Mouse (Mus musculus) hindbrain, embryonic 11.5 days (tissue): ENCODE data around the gene Pcgf3. TPM values are rescaled to one million over a fixed set of nuclear protein-coding genes. Genes with fewer than 3 reads are reported as not detected.

Experiments
- ATAC-seq: fragments of 200-750 bp; cut with Nextera tagmentation; 2 replicates; pipeline ENCODE4 v1.8.0; 2017; ENCODE audit warnings: mild to moderate bottlenecking, moderate TSS enrichment, moderate library complexity; ENCODE audit not compliant: low FRiP score
- DNase-seq: peaks from one replicate; pipeline ENCODE4 v3.0.0-alpha.2; 2015; ENCODE audit warnings: low spot score
- H3K27ac ChIP-seq: fragments of 300-500 bp; sonication (generic); 2 replicates; pipeline ENCODE4 v1.5.1; 2014; ENCODE audit warnings: mild to moderate bottlenecking, low read depth, low read length
- H3K27me3 ChIP-seq: fragments of 300-500 bp; sonication (generic); 2 replicates; pipeline ENCODE4 v1.6.1; 2014; ENCODE audit warnings: mild to moderate bottlenecking, low read length, moderate library complexity, mixed read lengths; ENCODE audit not compliant: control insufficient read depth, insufficient read depth
- H3K36me3 ChIP-seq: fragments of 300-500 bp; sonication (generic); 2 replicates; pipeline ENCODE4 v1.6.1; 2014; ENCODE audit warnings: mild to moderate bottlenecking, low read length, moderate library complexity, mixed read lengths; ENCODE audit not compliant: control insufficient read depth, insufficient read depth
- H3K4me1 ChIP-seq: fragments of 300-500 bp; sonication (generic); replicated peaks from 2 replicates; pipeline ENCODE4 v1.6.1; 2014; ENCODE audit warnings: low read length, mixed read lengths; ENCODE audit not compliant: control insufficient read depth, insufficient read depth
- H3K4me2 ChIP-seq: fragments of 300-500 bp; sonication (generic); replicated peaks from 2 replicates; pipeline ENCODE4 v1.6.1; 2014; ENCODE audit warnings: mild to moderate bottlenecking, low read depth, low read length
- H3K4me3 ChIP-seq: fragments of 300-500 bp; sonication (generic); 2 replicates; pipeline ENCODE4 v1.5.1; 2014; ENCODE audit warnings: low read depth, low read length
- H3K9ac ChIP-seq: fragments of 300-500 bp; sonication (generic); 2 replicates; pipeline ENCODE4 v1.6.1; 2014; ENCODE audit warnings: low read depth, low read length
- H3K9me3 ChIP-seq: fragments of 300-500 bp; sonication (generic); 2 replicates; pipeline ENCODE4 v1.6.1; 2016; ENCODE audit warnings: low read length; ENCODE audit not compliant: control insufficient read depth
- WGBS: fragments of 180-500 bp; shearing (Covaris S2); extraction: QIAGEN DNeasy Blood & Tissue Kit; methylation state at CpG from one replicate; pipeline ENCODE4 v1.1.7; 2014; 5-methylcytosine and 5-hydroxymethylcytosine counted together
- polyA plus RNA-seq: library from polyadenylated mRNA; unstranded; fragments of >200 nt; fragmentation: Nextera tagmentation; extraction: Ambion mirVana; gene quantifications from 2 replicates; pipeline ENCODE4 v1.2.1, GENCODE M21; 2014

Pcgf3 gene
- polyA plus RNA-seq, 1 experiment from 2014 or later, result 33.1 TPM

- Histone ChIP-seq H3K36me3 (no peaks in the 10 kb centered on the region), H3K27ac (no peak overlapping the region), H3K4me1 (0 out of 2 replicates have a peak, but pooled peaks cover 3% of the 10 kb centered on the region), H3K4me3 (peak overlapping the region; percentile 36), H3K9me3 (no peaks in the 10 kb centered on the region), H3K9ac (peak overlapping the region; percentile 46), H3K27me3 (peaks cover 7% of the 10 kb centered on the region), H3K4me2 (peak overlapping the region; percentile 64)
- peak; percentile 75 for ATAC-seq
- no peak for DNase-seq
- 0% methylated on average over 16 of the region's 16 CpGs for WGBS
These were observed 89.2 kb downstream of the Pcgf3 start for GRCm38 (mm10) chr5:108550207-108550594.

DNA sequence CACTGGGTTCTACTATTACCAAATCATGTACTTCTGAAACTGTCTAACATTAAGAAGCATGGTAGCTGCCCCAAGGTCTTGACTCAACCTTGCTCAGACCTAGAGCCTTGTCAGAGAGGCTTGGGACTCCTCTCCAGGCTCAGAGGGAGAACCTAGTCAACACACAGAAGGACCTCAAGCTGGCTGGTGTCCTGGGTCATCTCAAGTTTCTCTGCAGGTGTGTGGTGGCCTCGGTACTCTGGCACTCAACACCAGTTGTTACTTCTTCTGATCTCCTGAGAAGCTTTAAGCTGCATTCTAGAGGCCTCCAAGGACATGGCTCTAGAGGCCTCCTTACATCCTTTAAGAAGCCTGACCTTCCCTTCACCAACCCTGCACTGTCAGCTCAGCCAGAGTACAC lies 93.0 kb downstream of the Pcgf3 start:
- WGBS, result 95% methylated on average over 1 of the region's 1 CpGs

More for the DNA sequence above, 93.0 kb downstream of the Pcgf3 start:
- H3K4me2 ChIP-seq, result no peak overlapping the region
- H3K36me3 ChIP-seq, result no peaks in the 10 kb centered on the region
- DNase-seq (no peak), ATAC-seq (no peak)
- H3K4me3 ChIP-seq, result no peak overlapping the region
- no peak overlapping the region for H3K9ac ChIP-seq
- H3K27me3 ChIP-seq, result peaks cover 5% of the 10 kb centered on the region
- no peaks in the 10 kb centered on the region for H3K9me3 ChIP-seq
- H3K4me1 ChIP-seq, result 0 out of 2 replicates have a peak, but pooled peaks cover 3% of the 10 kb centered on the region
- no peak overlapping the region for H3K27ac ChIP-seq

Other genes with a start within 250 kb of the Pcgf3 start
- 57.7 and 58.2 TPM in 2 replicates for gene Dr1, start 192.3 kb upstream of the Pcgf3 start, polyA plus RNA-seq
- gene Pigg, start 148.6 kb upstream of the Pcgf3 start, polyA plus RNA-seq, result 2.7 and 3.2 TPM in 2 replicates
- gene Gm42517, start 93.3 kb upstream of the Pcgf3 start, polyA plus RNA-seq, result 0.13 and 0.15 TPM in 2 replicates
- 0.14 TPM in 1 of 2 replicates, not detected in the other for gene Pde6b, start 72.8 kb upstream of the Pcgf3 start, polyA plus RNA-seq
- gene Atp5k, start 26.8 kb upstream of the Pcgf3 start, polyA plus RNA-seq, result 364 and 390 TPM in 2 replicates
- not detected in 2 replicates for gene Mfsd7a, start 12.3 kb upstream of the Pcgf3 start, polyA plus RNA-seq
- 13.7 and 15.2 TPM in 2 replicates for gene Cplx1, start 88.8 kb downstream of the Pcgf3 start, polyA plus RNA-seq
- gene Gak, start 168.5 kb downstream of the Pcgf3 start, polyA plus RNA-seq, result 40.8 and 45.7 TPM in 2 replicates
- gene Tmem175, start 168.5 kb downstream of the Pcgf3 start, polyA plus RNA-seq, result 20.4 and 22.3 TPM in 2 replicates
- gene Idua, start 199.1 kb downstream of the Pcgf3 start, polyA plus RNA-seq, result 8.7 and 9.4 TPM in 2 replicates
- gene Dgkq, start 208.4 kb downstream of the Pcgf3 start, polyA plus RNA-seq, result 8.2 and 9.5 TPM in 2 replicates
- 0.48 and 0.91 TPM in 2 replicates for gene Slc26a1, start 214.3 kb downstream of the Pcgf3 start, polyA plus RNA-seq
- gene Fgfrl1, start 231.2 kb downstream of the Pcgf3 start, polyA plus RNA-seq, result 11.9 and 13.6 TPM in 2 replicates